Mouse (Mus musculus): Measurements from ENCODE around the gene Aes. TPM values are rescaled to one million over a fixed set of nuclear protein-coding genes. Genes with fewer than 3 reads are reported as not detected.
A peak's percentile ranks its signal among the peaks of the same experiment; 100 is the strongest.

The Aes gene
- polyA plus RNA-seq, 1 experiment from 2014 or later: 662 TPM

DNA sequence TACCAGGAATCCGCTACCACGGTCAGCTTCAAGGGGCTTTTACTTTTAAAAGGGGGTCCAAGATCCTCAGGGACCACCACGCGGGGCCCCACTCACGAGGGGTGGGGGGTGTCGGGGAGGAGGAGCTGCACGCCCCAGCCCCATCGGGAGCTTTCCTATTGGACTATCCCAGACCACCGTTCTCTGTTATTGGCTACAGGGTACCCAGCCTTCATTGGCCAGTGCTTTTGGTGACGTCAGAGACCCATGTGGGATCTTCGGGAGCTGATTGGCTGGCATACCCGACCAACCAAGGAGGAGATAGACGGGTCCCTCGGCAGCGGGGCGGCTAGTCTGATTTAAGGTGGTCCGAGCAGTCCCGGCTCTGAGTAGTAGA, 12.2 kb downstream of the Aes start:
- H3K36me3 ChIP-seq: peaks cover 7% of the 10 kb centered on the region; the same call in 1 of the 2 replicates
- no peaks in the 10 kb centered on the region for H3K9me3 ChIP-seq
- 2% methylated on average over 18 of the region's 18 CpGs for WGBS
- H3K4me1 ChIP-seq: peaks cover 79% of the 10 kb centered on the region
- H3K4me2 ChIP-seq: peak overlapping the region; percentile 92
- no peaks in the 10 kb centered on the region for H3K27me3 ChIP-seq
- H3K9ac ChIP-seq: peak overlapping the region; percentile 33
- H3K27ac ChIP-seq: peak overlapping the region; percentile 96
- peak overlapping the region; percentile 50 for H3K4me3 ChIP-seq
- peak; percentile 90 for ATAC-seq (ENCODE audit: borderline replicate concordance, extremely low read depth, low FRiP score, low TSS enrichment)

DNA sequence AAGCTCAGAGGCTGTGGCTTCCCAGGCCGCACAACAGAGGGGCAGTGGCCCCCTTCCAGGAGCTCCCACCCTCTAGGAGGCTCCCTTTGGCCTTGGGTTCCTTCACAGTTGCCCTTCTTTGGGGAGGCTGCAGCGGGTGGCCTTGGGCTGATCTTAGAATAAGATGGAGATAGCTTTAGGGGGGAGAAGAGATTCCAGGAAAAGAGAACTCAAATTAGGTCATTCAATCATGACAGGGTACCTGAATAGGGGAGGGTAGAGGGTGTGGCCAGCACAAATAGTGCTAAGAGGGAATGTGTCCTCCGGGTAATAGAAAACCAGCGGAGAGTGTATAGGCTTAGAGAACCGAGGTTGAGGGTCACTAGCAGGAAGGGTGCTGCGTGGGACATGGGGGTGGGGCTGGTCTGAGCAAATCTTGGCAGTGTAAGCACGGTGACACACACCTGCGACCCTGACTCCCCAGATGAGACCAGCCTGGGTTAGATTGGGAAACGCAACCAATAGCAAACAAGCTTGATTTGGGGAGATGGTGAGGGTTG, 12.9 kb downstream of the Aes start:
- no peaks in the 10 kb centered on the region for H3K9me3 ChIP-seq
- no peak for ATAC-seq (ENCODE audit: borderline replicate concordance, extremely low read depth, low FRiP score, low TSS enrichment)
- WGBS: 12% methylated on average over 9 of the region's 9 CpGs
- peak overlapping the region; percentile 96 for H3K27ac ChIP-seq
- peak overlapping the region; percentile 92 for H3K4me2 ChIP-seq
- H3K9ac ChIP-seq: peak overlapping the region; percentile 32; the same call in 1 of the 2 replicates
- no peaks in the 10 kb centered on the region for H3K36me3 ChIP-seq
- peak overlapping the region; percentile 50 for H3K4me3 ChIP-seq
- peaks cover 84% of the 10 kb centered on the region for H3K4me1 ChIP-seq
- H3K27me3 ChIP-seq: no peaks in the 10 kb centered on the region

DNA sequence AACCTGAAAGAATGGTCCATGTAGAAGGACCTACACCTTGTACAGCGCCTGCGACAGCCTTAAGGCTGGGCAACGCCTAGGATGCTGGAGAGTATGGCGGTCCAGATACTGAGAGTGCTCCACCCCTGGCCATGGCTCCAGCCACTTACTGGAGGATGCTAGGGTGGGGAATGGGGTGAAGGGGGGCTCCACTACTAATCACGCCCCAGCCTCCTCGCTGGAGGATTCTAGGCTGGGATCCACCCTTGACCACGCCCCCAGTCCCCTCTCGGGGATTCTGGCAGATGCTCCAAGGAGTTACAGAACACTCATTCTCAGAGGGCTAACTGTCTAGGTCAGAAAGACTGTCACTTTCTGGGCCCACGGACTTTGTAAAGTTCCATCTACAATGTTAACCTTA, 13.7 kb downstream of the Aes start:
- Histone ChIP-seq H3K27ac (peak overlapping the region; percentile 96), H3K9ac (no peak overlapping the region), H3K36me3 (no peaks in the 10 kb centered on the region), H3K4me2 (peak overlapping the region; percentile 92), H3K27me3 (no peaks in the 10 kb centered on the region), H3K4me3 (no peak overlapping the region), H3K9me3 (no peaks in the 10 kb centered on the region), H3K4me1 (peaks cover 78% of the 10 kb centered on the region)
- no peak for ATAC-seq (ENCODE audit: borderline replicate concordance, extremely low read depth, low FRiP score, low TSS enrichment)
- WGBS: 17% methylated on average over 9 of the region's 9 CpGs

DNA sequence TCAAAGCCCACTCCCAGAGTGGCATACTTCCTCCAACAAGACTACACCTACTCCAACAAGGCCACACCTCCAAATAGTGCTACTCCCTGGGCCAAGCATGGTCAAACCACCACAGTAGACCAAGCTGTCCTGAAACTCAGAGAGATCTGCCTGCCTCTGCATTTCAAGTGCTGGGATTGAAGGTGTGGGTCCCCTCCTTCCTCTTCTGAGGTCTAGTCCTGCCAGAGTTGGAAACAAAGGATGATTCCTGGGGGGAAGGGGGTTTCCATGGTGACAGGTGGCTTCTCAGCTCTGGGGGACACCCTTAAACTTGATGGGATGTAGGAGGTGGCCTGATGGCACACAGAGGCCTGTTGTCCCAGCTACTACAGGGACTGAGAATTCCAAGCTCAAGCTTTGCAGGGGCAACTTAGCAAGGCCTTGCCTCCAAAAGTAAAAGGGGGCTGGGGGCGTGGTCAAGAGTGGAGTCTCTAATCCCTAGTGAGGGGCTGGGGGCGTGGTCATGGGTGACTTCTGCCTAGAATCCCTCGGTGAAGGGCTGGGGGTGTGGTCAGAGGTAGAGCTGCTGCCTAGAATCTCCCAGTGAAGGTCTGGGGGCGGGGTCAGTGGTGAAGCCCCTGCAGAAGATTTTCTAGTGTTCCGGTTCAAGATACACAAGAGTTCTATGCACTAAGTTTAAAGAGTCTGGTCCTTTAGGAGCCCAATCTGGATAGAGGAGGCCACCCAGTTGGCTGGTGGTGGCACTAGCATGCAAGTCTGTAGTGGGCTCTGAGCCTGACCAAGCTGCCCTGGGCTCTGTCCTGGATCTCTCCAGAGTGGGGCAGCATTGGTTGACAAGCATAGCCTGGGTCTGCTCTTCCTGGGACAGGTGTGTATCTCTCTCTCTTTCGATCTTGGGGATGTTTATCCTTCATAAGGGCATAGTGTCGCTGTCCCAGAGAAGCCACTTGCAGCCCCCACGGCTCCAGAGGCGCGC, 15.1 kb downstream of the Aes start, which contains the start of gene Tle2:
Tle2 (plus strand) TSS at position 481 of the 976 bp plus-strand sequence.
- H3K4me1 ChIP-seq: peaks cover 65% of the 10 kb centered on the region
- 18% methylated on average over 10 of the region's 10 CpGs for WGBS

DNA sequence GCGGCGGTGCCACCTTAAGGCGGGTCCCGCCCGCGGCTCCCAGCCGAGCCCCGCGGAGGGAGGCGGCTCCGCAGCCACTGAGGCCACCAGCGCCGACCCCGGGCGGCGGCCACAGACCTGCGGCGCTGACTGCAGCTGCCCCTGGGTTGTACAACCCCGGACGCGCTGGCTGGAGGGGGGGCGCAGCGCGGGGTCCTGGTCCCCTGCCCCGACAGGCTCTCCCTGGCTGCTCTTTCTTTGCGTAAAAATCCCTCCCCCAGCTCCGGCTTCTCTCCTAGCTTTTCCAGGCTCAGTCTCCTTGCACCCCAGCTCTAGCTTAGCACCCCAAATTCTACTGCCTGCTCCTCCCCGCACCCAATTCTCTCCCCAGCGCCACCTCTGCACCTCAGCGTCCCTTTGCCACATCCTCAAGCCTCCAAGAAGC, 15.9 kb downstream of the Aes start:
- peak overlapping the region; percentile 77 for H3K27ac ChIP-seq
- H3K9me3 ChIP-seq: no peaks in the 10 kb centered on the region
- no peaks in the 10 kb centered on the region for H3K36me3 ChIP-seq
- peak overlapping the region; percentile 75 for H3K4me2 ChIP-seq
- peaks cover 63% of the 10 kb centered on the region for H3K4me1 ChIP-seq
- peak overlapping the region; percentile 69 for H3K9ac ChIP-seq
- WGBS: under 1% methylated on average over 23 of the region's 30 CpGs
- ATAC-seq (ENCODE audit: borderline replicate concordance, extremely low read depth, low FRiP score, low TSS enrichment): peak; percentile 15; the same call in 1 of the 2 replicates
- H3K27me3 ChIP-seq: no peaks in the 10 kb centered on the region
- H3K4me3 ChIP-seq: peak overlapping the region; percentile 60

More for the DNA sequence above, 15.1 kb downstream of the Aes start, which contains the start of gene Tle2:
- no peaks in the 10 kb centered on the region for H3K36me3 ChIP-seq
- H3K27me3 ChIP-seq: no peaks in the 10 kb centered on the region
- peak within 1 kb of the TSS; percentile 96 for H3K27ac ChIP-seq
- H3K9me3 ChIP-seq: no peaks in the 10 kb centered on the region
- H3K9ac ChIP-seq: peak within 1 kb of the TSS; percentile 69
- no peak for ATAC-seq (ENCODE audit: borderline replicate concordance, extremely low read depth, low FRiP score, low TSS enrichment)
- H3K4me3 ChIP-seq: peak within 1 kb of the TSS; percentile 60
- peak within 1 kb of the TSS; percentile 75 for H3K4me2 ChIP-seq

DNA sequence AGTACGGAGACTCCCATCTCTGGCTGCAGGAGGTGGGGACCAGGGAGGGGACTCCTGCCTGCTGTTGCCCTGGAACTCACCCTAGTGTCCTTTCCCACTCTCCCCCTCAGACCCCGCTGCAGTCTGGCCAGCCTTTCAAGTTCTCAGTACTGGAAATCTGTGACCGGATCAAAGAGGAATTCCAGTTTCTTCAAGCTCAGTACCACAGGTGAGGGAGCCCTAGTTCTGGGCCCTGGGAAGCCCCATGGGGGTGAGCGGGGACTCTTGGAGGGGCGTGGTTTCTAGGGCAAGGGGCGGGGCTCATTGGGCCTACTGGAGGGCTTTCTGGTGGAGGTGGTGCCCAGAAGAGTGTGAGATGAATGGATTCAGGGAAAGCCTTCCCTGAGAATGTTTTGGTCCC, 16.4 kb downstream of the Aes start:
- Histone ChIP-seq H3K9ac (peak overlapping the region; percentile 69), H3K27me3 (no peaks in the 10 kb centered on the region), H3K27ac (peak overlapping the region; percentile 77), H3K4me1 (peaks cover 63% of the 10 kb centered on the region), H3K4me3 (peak overlapping the region; percentile 60), H3K9me3 (no peaks in the 10 kb centered on the region), H3K4me2 (peak overlapping the region; percentile 75), H3K36me3 (no peaks in the 10 kb centered on the region)
- ATAC-seq (ENCODE audit: borderline replicate concordance, extremely low read depth, low FRiP score, low TSS enrichment): no peak
- WGBS: 2% methylated on average over 6 of the region's 6 CpGs

DNA sequence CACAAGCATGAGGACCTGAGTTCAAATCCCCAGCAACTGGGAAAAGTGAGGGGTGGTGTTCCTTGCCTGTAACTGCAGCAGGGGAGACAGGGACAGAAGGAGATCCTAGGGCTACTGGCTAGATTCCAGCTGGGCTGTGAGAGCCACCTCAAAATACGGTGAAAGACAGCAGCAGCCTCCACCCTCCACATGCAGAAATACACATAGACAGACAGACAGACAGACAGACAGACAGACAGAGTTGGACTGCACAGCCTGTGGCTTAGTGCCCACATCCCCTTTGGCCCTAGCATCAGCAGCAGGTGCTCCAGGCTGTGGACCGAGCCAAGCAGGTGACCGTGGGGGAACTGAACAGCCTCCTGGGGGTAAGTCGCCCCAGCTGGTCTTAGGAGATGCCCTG, 20.7 kb downstream of the Aes start:
- H3K9me3 ChIP-seq: no peaks in the 10 kb centered on the region
- H3K36me3 ChIP-seq: peaks cover 11% of the 10 kb centered on the region
- peaks cover 34% of the 10 kb centered on the region for H3K4me1 ChIP-seq
- no peaks in the 10 kb centered on the region for H3K27me3 ChIP-seq
- H3K9ac ChIP-seq: no peak overlapping the region
- H3K27ac ChIP-seq: no peak overlapping the region
- WGBS: 62% methylated on average over 4 of the region's 4 CpGs
- no peak for ATAC-seq (ENCODE audit: borderline replicate concordance, extremely low read depth, low FRiP score, low TSS enrichment)
- H3K4me3 ChIP-seq: no peak overlapping the region
- no peak overlapping the region for H3K4me2 ChIP-seq

DNA sequence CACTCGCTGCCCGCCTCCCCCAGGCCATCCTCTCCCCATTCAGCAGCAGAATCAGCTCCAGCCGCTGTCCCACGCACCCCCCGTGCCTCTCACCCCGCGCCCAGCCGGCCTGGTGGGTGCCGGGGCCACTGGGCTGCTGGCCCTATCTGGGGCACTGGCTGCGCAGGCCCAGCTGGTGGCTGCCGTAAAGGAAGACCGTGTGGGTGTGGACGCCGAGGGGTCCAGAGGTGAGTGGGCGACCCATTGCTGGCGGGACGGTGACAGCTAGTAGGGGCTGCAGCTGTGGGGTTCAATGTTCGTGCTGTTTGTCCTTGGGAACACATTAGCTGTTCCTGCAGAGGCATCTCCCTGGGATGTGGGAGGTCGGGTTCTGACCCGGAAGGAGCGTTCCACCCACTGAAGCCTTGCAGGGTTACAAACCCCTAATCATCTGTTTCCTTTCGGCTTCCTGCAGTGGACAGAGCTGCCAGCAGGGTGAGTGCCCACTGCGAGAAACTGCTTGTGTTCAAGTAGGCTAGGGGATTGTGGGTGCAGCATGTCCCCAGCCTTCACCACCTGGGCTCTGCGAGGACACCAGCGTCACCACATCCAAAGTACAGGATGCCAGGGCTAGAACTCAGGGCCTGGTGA, 21.3 kb downstream of the Aes start:
- peak overlapping the region; percentile 29; the same call in 1 of the 2 replicates for H3K4me2 ChIP-seq

DNA sequence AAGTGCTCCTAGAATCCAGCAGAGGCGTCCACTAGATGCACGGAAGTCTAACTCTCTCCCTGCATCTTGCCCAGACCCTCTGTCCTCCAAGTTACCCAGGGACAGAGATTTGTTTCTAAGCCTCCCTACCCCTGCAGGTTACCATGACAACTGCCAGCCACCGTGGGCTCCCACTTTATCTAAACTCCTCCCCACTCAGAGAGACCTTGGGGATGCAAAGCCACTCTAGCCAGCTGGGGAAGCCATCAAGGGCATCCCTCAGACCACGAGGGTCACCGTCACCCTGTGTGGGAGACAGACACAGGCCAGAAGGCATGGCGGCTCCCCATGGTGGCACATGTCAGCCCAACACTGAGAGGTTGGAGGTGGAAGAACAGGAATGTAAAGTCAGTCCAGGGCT, 24.1 kb downstream of the Aes start:
- Histone ChIP-seq H3K9ac (no peak overlapping the region), H3K27me3 (no peaks in the 10 kb centered on the region), H3K4me3 (no peak overlapping the region), H3K9me3 (no peaks in the 10 kb centered on the region), H3K36me3 (peaks cover 38% of the 10 kb centered on the region), H3K4me1 (peaks cover 15% of the 10 kb centered on the region), H3K4me2 (no peak overlapping the region), H3K27ac (no peak overlapping the region)
- WGBS: 52% methylated on average over 6 of the region's 6 CpGs
- ATAC-seq (ENCODE audit: borderline replicate concordance, extremely low read depth, low FRiP score, low TSS enrichment): no peak

More for the DNA sequence above, 21.3 kb downstream of the Aes start:
- H3K36me3 ChIP-seq: peaks cover 17% of the 10 kb centered on the region
- H3K9me3 ChIP-seq: no peaks in the 10 kb centered on the region
- ATAC-seq (ENCODE audit: borderline replicate concordance, extremely low read depth, low FRiP score, low TSS enrichment): 0 out of 2 replicates have a peak, but pooled peaks have one; percentile 10
- peaks cover 29% of the 10 kb centered on the region for H3K4me1 ChIP-seq
- H3K4me3 ChIP-seq: no peak overlapping the region
- H3K9ac ChIP-seq: no peak overlapping the region
- H3K27ac ChIP-seq: no peak overlapping the region
- 46% methylated on average over 25 of the region's 25 CpGs for WGBS
- H3K27me3 ChIP-seq: no peaks in the 10 kb centered on the region

DNA sequence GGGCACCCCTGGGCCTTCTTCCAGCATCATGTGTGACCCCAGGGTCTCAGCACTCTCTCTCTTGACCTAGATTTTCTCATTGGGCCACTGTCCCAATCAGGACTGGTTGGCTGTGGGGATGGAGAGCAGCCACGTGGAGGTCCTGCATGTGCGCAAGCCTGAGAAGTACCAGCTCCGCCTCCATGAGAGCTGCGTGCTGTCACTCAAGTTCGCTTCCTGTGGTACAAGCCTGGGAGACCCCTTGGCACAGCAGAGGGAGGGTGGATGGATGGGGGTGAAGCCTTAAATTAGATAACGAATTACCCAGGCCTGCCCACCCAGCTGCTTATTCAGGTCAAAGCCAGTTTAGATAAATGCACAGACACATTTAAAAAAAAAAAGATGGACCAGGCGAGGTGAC, 29.5 kb downstream of the Aes start:
- Histone ChIP-seq H3K4me3 (no peak overlapping the region), H3K9me3 (no peaks in the 10 kb centered on the region), H3K27me3 (no peaks in the 10 kb centered on the region; the same call in 1 of the 2 replicates), H3K36me3 (peaks cover 46% of the 10 kb centered on the region), H3K4me1 (no peaks in the 10 kb centered on the region), H3K9ac (no peak overlapping the region), H3K27ac (no peak overlapping the region), H3K4me2 (no peak overlapping the region)
- ATAC-seq (ENCODE audit: borderline replicate concordance, extremely low read depth, low FRiP score, low TSS enrichment): no peak
- 58% methylated on average over 7 of the region's 7 CpGs for WGBS

DNA sequence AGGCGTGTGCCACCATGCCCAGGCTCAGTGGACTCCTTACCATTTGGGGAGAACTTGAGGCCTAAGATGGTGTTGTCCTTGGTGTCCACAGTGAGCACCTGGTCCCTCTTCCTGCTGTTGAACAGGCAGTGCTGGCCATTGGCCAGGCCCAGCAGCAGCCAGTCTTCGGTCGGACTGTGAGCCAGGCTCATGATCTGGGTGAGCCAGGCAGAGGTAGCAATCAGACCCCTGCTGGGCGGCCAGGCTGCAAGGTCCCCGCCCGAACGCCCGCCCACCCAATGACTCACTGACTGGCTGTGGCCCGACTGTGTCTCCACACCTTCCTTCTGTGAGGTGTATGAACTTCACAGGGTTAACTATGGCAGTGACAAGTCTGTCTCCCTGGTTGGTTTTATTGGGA, 32.6 kb downstream of the Aes start:
- no peak overlapping the region for H3K4me2 ChIP-seq
- 65% methylated on average over 9 of the region's 9 CpGs for WGBS
- H3K4me1 ChIP-seq: peaks cover 20% of the 10 kb centered on the region
- H3K27ac ChIP-seq: no peak overlapping the region
- H3K4me3 ChIP-seq: no peak overlapping the region
- H3K9me3 ChIP-seq: no peaks in the 10 kb centered on the region
- H3K9ac ChIP-seq: no peak overlapping the region
- H3K36me3 ChIP-seq: peaks cover 22% of the 10 kb centered on the region; the same call in 1 of the 2 replicates
- H3K27me3 ChIP-seq: peaks cover 17% of the 10 kb centered on the region
- no peak for ATAC-seq (ENCODE audit: borderline replicate concordance, extremely low read depth, low FRiP score, low TSS enrichment)

All from lung, embryonic 15.5 days (tissue).